Mouse (Mus musculus) frontal cortex, postnatal 10 days (tissue): Measurements from ENCODE around the gene Pdcd11.
"Not testable (repeated sequence)": the region's sequence is repeated elsewhere in the genome, so short reads cannot be mapped to it uniquely, and the experiment has no call there.

Experiments used
- DNase-seq, 2 experiments: peaks; one replicate each; pipeline ENCODE4 v3.0.0; 2022; ENCODE audit warnings: low spot score in 2 of 2, mixed read lengths in 1 of 2

The Pdcd11 gene

DNA sequence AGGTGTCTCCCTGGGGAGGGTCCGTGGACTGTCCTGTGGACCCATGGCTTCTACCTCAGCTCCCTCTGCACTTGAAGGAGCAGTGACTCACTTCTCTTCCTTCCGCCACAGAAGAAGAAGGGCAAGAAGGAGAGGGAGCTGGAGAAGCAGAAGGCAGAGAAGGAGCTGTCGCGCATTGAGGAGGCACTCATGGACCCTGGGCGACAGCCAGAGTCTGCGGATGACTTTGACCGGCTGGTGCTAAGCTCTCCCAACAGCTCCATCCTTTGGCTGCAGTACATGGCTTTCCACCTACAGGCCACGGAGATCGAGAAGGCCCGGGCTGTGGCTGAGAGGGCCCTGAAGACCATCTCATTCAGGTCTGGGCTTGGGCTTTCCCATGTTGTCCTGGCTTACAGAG is 37.6 kb downstream of the Pdcd11 start:
- no peak for DNase-seq

DNA sequence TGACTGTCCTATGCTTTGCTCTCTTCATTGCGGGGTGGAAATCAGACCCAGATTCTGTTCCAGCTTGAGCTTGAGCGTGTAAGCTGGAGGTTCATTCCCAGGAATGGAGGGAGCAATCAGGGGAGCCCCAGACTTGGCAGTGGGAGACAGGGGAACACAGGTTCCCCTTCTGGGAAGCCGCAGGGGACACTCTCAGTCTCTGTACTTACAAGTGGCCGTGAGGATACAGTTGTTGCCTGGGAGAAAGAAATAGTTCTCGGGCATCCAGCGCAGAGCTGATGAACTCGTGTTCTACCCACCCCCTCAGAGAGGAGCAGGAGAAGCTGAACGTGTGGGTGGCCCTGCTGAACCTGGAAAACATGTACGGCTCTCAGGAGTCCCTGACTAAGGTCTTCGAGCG is 38.3 kb downstream of the Pdcd11 start:
- no peak for DNase-seq

DNA sequence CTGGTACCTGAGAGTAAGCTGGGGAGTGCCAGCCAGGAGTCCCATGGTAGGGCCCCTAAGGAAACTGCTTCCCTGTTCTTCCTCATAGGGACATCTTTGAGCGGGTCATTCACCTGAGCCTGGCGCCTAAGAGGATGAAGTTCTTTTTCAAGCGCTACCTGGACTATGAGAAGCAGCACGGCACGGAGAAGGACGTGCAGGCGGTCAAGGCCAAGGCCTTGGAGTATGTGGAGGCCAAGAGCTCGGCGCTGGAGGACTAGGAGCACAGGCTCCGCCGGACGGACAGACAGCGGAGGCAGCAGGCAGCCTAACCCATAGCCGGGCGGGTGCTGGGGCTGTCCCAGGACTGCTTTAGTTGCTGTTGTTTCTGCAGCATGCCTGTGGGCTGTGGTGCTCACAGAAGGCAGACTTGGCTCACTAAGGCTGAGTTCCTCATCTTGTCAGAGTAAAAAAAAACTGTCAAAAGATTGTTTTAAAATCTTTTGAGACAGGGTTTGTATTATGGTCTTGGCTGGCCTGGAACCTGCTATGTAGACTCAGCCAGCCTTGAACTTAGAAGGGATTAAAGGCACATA is 40.1 kb downstream of the Pdcd11 start:
- DNase-seq: no peak

DNA sequence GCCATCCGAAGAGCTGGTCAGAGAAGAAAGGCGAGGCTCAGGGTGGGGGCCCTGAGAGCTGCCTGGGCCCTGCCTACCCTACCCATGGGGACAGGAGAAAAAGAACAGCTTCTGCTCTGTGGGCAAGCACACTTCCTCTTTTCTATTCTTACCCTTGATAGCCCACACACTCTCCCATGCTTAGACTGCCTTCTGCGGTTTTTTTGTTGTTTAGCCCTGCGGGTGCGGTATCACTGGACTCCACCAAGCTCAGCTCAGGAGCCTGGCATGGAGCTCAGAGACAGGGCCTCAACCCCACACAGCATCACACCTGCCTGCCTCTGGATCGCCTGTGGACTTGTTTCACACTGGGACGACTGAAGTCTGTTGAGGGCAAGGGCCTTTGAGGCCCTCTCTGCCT is 42.6 kb downstream of the Pdcd11 start:
- no peak for DNase-seq

DNA sequence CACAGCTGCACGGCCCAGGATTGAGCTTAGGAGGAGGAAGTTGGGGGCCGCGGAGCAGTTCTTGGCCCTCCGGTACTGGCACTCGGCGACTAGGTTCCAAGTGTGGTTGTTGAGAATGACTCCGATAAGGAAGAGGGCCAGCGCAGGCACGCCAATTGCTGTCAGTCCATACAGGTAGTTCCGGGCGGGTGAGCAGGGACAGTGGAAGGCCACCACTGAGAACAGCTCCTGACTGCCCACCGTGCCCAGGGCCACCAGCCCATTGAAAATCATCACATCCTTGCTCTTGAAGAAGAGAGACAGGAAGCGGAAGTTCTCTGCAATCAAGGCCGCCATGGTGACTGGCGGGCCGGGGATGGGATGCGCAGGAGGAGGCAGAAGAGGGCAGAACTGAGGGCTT is 45.0 kb downstream of the Pdcd11 start:
- no peak for DNase-seq

DNA sequence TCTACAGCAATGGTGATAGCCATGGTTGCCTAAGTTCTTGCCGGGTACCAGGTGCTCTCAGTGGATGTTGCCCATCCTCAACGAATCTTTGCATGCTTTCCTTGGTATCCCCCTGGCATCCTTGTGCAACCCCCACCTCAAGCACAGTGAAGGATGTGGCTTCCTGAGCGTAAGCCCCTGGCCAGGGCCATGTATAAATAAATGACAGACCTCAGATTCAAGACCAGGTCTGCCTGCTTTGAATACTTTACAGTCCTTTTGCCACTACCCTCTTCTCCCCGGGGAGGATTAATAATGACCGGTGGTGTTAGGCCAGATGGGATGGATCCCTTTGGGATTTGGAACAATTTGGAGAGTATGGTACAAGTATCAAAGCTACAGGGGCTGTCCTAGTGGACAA is 45.6 kb downstream of the Pdcd11 start:
- DNase-seq: no peak

DNA sequence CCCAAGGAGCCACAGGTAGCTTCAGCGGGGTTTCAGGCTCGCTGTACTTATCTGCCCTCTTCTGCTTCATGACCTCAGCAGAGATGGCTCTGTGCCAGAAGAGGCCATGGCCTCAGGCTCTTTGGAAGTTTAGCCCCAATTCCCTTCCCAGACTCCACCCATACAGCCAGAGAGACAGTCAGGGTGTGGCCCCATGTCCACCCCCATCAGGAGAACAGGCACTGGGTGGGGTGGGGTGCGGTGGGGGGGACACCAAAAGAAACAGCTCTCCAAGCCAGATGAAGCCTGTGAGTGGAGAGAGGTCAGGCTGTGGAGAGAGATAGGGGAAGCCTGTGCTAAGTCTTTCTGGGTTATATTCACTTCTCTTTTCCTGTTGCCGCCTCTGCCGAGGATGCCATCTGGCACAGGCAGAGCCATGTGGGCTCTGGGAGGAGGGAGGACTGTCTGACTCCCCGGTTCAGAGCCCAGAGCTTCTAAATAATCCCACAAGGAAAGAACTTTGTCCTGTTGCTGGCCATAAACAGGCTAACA is 46.5 kb downstream of the Pdcd11 start:
- DNase-seq: no peak

DNA sequence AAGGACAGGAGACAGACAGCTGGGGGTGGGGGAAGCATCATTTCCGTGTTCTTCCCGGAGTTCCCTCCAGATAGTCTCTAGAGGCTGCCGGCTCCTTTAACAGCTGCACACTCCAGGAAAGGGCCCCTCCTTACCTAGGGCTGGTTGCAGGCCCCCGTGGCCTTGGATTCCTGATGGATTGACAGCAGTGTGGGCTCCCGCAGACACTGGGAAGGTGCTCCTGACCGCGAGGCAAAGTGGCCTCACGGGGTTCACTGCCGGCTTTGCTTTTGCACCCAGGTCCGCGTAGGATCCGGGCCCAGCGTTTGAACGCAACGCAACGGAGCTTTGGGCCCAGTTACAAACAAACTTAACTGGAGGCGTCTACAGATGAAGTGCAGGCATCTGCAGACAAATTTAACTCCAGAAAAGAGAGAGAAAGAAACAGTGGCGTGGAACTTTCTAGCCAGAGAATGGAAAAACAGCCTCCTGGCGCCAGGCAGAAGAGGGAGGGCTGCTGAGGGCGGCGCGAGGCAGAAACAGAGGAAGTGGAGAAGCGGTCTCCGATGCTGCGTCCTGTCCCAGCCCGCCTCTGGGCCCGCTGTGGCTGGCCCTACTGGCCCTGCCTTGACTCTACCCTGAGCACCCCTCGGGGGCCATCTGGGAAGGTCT is 47.3 kb downstream of the Pdcd11 start, which contains the start of gene Calhm2:
Gene Calhm2, minus strand, starts transcription at position 524 of the 651 bp plus-strand sequence.
- peak; percentile 36 to 40 for DNase-seq

DNA sequence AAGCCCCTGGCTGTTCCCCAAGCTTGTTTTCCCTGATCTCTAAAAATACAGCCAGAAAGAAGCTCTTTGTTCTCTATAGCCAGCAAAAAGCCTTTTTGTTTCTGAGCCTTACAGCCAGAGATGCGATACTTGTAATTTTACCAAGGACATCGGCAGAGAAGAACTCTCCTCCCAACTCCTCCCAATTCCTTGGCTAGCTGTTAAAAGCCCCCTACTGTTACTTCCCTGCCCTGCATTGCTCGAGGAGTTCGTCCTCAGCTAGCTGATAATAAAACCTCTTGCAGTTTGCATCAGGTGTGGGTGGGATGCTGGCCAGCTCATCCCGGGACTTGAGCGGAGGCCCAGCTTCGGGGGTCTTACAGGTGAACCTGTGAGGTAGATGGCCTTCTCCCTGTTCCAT is 49.0 kb downstream of the Pdcd11 start:
- not testable (repeated sequence) for DNase-seq

DNA sequence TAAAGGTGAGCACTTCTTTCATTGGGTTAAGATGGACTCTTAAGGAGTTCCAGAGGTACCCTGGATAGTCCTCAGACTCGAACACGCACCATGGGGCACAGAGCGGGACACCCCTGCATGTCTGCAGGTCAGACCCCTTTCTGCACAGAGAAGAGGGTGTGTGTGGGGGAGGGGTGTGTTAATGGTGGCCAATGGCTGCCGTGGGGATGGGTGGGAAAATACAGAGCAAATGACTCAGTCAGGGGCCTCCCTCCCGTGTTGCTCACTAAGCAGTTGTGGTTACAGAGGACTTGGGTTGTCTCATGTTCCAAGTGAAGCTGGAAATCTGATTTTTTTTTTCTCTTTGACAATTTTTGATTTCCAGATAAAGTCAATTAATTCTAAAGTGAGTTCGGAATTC is 51.9 kb downstream of the Pdcd11 start:
- no peak for DNase-seq

DNA sequence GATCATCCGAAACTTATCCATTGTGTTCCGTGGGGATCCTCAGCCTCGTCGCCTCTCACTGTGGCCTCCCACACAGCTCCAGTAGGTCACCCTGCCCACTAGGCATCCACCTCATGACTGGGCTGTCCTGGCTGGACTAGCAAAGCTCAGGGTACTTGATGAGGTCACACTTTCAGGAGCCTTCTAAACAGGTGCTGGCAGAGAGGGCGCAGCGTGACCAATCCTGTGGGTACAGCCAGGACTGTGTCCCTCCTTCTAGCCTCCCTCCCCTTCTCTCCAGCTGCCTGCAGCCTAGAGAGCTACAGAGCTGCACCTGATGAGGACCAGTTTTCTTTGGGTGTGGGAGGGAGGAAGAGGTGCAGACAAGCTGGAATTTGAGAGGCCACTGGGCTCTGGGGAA is 53.6 kb downstream of the Pdcd11 start, which contains the start of gene Calhm1:
Gene Calhm1, minus strand, starts transcription at position 101 of the 400 bp plus-strand sequence.
- DNase-seq: no peak

DNA sequence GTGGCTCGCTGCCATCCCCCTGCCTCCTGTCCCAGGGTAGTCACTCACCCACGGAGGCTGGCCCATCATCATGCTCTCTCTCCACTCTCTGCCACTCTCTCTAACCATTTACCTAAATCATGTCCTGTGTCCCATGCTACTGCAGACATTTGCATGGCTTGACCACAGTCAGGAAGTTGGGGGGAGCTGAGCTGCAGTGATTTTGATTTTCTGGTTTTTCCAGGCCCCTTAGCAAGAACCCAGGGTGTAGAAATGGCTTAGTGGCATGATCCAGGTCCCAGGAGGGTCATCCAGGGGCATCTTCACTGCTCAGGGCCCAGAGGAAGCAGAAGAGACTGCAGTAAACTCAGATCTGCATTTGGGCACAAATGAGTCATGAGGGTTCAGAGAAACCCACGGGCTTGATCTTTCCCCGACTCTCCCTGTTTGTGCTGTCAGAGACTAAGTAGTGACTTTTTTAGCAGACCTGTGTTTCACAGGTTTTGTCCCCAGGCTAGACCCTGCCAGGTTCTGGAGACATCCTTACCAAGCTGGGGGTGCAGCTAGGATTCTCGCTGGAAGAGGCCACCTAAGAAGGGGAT is 57.8 kb downstream of the Pdcd11 start:
- DNase-seq: no peak

DNA sequence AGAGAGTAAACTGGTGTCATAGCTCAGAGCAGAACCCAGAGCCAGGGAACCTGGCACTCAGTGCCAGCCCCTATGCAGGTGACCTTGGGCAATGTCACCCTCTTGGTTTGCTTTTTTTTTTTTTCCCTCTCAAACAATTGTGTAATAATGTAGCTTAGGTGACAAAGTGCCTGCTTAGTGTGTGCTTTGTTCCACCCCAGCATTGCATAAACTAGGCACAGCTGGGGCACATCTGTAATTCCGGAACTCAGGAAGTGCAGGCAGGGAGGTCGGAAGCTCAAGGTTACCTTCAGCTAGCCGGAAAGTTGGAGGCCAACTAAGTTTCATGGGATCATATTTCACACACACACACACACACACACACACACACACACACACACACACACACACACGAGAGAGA is 59.3 kb downstream of the Pdcd11 start:
- DNase-seq: no peak

DNA sequence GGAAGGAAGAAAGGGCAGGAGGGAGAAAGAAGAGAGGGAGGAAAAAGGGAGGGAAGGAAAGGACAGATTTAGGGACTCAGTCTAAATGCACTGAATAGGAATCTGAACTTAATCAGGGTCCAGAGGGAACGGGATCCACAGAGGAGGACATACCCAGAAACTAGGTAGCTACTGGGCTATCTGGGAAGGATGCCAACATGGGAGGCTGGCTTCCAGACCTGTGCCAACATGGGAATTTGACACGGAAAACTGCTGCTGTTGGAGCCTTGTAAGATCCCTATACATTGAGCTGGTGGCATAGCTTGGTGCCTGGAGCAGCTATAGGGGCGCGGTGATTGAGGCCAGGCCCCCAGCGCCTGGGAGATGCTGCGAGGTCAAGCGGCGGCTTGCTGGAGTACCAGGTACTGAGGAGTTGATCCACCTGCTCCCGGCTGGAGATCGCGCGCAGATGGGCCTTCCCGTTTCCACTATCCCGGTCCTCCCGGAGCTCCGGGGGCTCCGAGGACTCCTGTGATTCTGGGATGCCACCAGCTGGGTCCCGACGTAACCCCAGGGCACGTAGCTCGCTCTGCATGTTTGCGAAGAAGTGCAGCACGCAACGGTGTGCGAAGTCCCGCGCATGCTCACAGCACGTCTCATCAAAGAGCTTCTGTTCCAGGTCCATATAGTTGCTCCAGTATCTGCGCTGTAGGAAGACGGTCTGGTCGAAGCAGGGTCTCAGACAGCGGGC is 60.9 kb downstream of the Pdcd11 start:
- DNase-seq: no peak

DNA sequence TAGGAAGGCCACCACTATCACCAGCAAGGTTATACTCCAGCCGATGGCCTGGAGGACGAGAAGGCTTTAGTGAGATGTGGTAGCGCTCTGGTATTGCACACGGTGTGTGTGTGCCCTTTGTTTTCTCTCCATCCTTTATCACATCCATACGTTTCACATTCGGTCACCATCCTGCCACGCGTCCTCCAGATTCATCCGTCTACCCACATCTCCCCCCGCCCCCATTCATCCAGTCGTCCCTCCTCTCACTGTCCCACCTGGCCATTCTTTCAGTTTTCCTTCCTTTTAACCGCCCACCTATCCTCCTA is 61.4 kb downstream of the Pdcd11 start:
- no peak for DNase-seq

DNA sequence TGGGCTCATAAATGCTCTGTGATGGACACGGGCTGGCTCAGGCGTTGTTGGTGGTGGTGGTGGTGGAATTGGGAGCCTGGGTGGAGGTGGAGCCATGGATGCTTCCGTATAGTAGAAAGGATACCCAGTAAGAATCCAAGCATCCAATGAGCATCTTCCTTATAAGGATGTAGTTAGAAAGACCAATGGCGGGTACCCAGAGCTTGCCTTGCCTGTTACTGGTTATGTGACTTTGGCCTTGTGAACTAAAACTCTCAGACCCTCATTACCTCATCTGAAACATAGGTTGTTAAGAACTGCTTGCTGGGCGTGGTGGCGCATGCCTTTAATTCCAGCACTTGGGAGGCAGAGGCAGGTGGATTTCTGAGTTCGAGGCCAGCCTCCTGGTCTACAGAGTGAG is 63.2 kb downstream of the Pdcd11 start:
- DNase-seq: no peak

DNA sequence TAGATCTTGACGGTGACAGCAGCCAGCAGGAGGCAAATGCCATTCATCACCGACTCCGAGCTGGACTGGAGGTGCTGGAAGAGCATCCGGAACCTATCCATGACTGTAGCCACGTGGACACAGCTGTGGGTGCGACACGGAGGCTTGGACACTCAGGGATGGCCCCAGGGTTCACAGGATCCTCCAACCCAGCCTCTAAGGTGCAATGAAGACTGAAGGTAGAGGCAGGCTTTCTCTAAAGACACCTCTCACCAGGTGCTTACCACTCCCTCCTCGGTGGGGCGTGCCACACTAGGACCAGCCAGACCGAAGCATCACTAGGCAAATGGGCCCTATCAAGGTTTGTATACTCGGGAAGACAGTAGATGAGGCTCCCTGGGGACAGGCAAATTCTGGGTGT is 67.1 kb downstream of the Pdcd11 start, which contains the start of gene Calhm3:
Gene Calhm3, minus strand, starts transcription at position 101 of the 400 bp plus-strand sequence.
- no peak for DNase-seq

DNA sequence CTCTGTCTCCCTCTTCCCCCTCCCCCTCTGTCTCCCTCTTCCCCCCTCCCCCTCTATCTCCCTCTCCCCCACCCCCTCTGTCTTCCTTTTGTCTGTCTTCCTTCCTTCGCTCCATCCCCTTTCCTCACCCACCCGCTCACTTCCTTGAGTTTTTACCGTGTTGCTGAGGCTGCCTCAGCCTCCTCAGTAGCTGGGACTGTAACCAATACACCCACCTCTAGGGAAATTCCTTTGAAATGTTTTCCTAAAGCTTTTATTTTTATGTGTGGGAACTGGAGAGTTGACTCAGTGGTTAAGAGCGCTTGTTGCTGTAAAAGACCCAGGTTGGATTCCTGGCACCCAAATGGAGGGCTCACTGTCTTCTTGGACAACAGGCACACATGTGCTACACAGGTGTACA is 71.1 kb downstream of the Pdcd11 start:
- DNase-seq: no peak

DNA sequence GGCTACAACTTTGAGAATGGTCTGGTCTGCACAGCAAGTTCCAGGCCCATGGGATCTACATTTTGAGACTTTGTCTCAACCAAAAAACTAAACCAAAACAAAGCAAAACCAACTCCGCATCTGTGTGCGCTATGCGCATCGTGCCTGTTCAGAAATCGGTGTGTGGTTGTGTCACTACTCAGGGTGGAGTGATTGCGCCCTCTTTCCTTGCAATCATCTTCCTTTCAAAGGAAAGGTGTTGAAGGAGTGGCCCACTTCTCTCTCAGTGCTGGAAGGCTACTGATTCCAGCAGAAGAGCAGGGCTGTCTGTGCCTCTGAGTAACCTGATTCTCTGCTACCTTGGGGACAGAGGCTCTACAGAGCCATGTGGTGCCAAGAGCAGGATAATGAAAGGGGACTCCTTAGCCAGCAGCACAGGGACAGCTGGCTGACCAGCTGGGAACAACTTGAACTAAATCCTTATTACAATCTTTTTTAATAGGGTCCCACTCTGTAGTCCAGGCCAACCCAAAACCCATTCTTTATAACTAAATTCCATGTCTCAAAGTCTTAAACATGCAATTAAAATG is 72.7 kb downstream of the Pdcd11 start:
- DNase-seq: no peak

DNA sequence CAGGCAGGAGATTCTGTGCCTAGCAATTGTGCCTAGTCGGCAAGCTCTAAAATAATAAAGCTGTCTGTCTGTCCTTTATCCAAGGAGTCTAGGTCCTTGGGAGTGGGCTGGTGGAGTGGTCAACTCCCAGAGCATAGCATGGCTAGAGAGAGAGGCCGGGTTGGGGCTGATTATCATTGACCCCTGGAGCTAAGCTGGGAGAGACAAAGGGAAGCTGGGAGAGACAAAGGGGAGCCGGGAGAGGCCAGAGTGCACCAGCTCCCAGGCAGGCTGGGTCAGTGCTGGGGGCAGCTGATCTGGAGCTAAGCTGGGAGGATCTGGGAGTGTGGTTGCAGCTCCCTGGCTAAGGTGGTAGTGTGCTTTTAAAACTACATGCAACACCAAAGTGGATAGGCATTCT is 76.2 kb downstream of the Pdcd11 start:
- DNase-seq: no peak

DNA sequence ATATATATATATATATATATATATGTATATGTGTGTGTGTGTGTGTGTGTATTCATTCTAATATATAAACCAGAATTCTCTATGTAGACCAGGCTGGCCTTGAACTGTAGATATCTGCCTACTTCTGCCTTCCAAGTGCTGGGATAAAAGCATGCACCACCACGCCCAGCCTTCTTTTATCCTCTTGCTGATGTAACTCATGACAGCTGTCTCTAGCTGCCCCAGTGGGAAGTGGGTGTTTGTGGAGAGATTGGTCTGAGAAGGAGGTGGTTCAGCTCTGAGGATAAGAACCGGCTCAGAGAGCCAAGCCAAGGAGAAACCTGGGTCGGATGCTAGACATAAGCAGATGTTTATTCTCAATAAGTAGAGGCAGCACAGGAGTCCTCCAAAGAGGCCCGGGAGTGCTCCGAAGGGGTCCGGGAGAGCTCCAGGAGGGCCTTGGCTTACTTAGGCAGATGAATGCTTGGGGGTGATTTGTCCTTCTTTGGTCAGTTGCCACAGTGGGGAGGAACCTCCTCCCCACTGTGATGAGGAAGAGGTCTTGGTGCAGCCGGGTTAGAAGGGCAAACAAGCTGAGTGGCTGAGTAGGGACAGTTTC is 77.1 kb downstream of the Pdcd11 start:
- DNase-seq: no peak

DNA sequence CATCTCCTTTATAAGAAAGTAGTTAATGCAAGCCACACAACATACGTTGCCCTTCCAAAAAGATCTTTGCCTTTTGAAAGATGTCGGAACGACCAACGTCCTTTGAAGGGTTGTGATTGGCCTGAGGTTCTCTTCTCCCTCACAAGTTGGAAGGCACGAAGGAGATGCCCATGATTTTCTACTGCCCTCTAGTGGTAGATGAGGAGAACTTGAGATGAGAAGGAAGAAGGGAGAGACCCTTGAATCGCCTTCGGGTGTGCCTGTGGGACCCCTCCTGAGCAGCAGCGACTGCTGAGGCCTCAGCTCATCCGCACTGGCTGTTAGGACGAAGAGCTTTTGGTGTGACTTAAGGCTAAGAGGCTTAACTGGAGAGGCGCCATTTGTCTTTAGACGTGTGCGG is 77.7 kb downstream of the Pdcd11 start:
- DNase-seq: no peak
